In the genomic region with DNA sequence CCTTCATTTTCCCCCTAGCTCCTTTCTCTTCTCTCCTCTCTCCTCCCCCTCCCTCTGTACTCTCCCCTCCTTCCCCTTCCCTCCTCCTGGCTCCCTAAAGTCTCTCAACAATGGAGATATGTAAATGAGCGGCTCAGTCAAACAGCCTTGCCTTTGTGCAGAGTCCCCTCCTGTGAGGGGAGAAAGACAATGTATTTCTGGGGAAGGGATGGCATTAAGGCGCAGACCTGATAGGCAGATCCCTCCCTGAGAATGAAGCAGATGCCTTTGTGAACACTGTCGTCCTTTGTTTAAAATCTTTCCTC, we compare ENCODE assay signal across 8 mouse cellular contexts.
DNase-seq lines count a peak whose midpoint lies in the region; ATAC-seq and TF ChIP-seq lines count a peak whose summit lies in the region.

No protein-coding gene starts in this region.

- no peak for TF ChIP-seq CTCF in layer of hippocampus, adult 2 months (conservative IDR thresholded peaks at IDR 0.05)
- TF ChIP-seq CTCF in forebrain, postnatal 0 days (IDR thresholded peaks at IDR 0.05; ENCODE audit: low read depth): no peak

- H3K9me3 ChIP-seq in forebrain, postnatal 0 days (ENCODE audit: low read length): no peaks in the 10 kb centered on the region
- no peaks in the 10 kb centered on the region for H3K9me3 ChIP-seq in midbrain, embryonic 12.5 days

- no peak for DNase-seq in layer of hippocampus, adult 2 months (ENCODE audit: low spot score in 2 of 2)
- no peak for DNase-seq in layer of hippocampus, adult 9-11 months
- DNase-seq in forebrain, postnatal 0 days: peak; percentile 77
- DNase-seq in cerebellum, postnatal 36 days: no peak
- no peak for DNase-seq in heart, postnatal 36 days
- no peak for DNase-seq in heart, postnatal 4 days
- no peak for DNase-seq in gastrocnemius, postnatal 14 days

- peak overlapping the region; percentile 80 for H3K27ac ChIP-seq in layer of hippocampus, adult 2 months
- peak overlapping the region; percentile 85 for H3K27ac ChIP-seq in forebrain, postnatal 0 days (ENCODE audit: low read depth, low read length)
- H3K27ac ChIP-seq in midbrain, embryonic 12.5 days (replicated peaks): peak overlapping the region; percentile 77

- intact Hi-C loops in heart, postnatal 36 days (cut with DNase I): no loop called here
- intact Hi-C loops in gastrocnemius, postnatal 14 days (cut with DNase I; ENCODE audit: low total_unique reads): no loop called here

- peaks cover 12% of the 10 kb centered on the region; the same call in 1 of the 2 replicates for H3K4me1 ChIP-seq in forebrain, postnatal 0 days (ENCODE audit: insufficient read depth)
- H3K4me1 ChIP-seq in midbrain, embryonic 12.5 days: peaks cover 26% of the 10 kb centered on the region

- 9% methylated on average over 3 of the region's 3 CpGs for WGBS in forebrain, postnatal 0 days
- WGBS in midbrain, embryonic 12.5 days: 9% methylated on average over 3 of the region's 3 CpGs

- ATAC-seq in forebrain, postnatal 0 days: peak; percentile 93
- peak; percentile 93 for ATAC-seq in midbrain, embryonic 12.5 days (ENCODE audit: low FRiP score, low read depth)

- 0 out of 2 replicates have a peak overlapping the region, but pooled peaks have one; percentile 3 for H3K4me2 ChIP-seq in forebrain, postnatal 0 days (ENCODE audit: low read depth)
- H3K4me2 ChIP-seq in midbrain, embryonic 12.5 days (replicated peaks): peak overlapping the region; percentile 23

- H3K4me3 ChIP-seq in layer of hippocampus, adult 2 months: no peak overlapping the region
- no peak overlapping the region for H3K4me3 ChIP-seq in forebrain, postnatal 0 days (ENCODE audit: low read depth, low read length)
- no peak overlapping the region for H3K4me3 ChIP-seq in midbrain, embryonic 12.5 days

- no peaks in the 10 kb centered on the region for H3K36me3 ChIP-seq in forebrain, postnatal 0 days (ENCODE audit: insufficient read depth)
- H3K36me3 ChIP-seq in midbrain, embryonic 12.5 days: no peaks in the 10 kb centered on the region

- no peaks in the 10 kb centered on the region for H3K27me3 ChIP-seq in forebrain, postnatal 0 days (ENCODE audit: insufficient read depth, low read length)
- H3K27me3 ChIP-seq in midbrain, embryonic 12.5 days: no peaks in the 10 kb centered on the region

- H3K9ac ChIP-seq in forebrain, postnatal 0 days: peak overlapping the region; percentile 33; the same call in 1 of the 2 replicates
- no peak overlapping the region for H3K9ac ChIP-seq in midbrain, embryonic 12.5 days (replicated peaks)
